Mouse (Mus musculus): ENCODE measurements at regions not wholly inside any gene's neighbourhood (a gene's known extent, or its start where the extent isn't known, plus 50 kb on each side); places are given as distances from the start of the nearest gene placed in this dataset.

- H3K4me1 ChIP-seq (ENCODE audit: control insufficient read depth in 1 of 2, insufficient read depth in 2 of 2) = no peaks in the 10 kb centered on the region
- no peaks in the 10 kb centered on the region for H3K36me3 ChIP-seq (replicated peaks in 1 of 2; ENCODE audit: control insufficient read depth in 1 of 2, insufficient read depth in 1 of 2, low read length in 1 of 2)
- DNase-seq (ENCODE audit: extremely low read depth) = no peak
- peaks cover 44% of the 10 kb centered on the region for H3K9me3 ChIP-seq (replicated peaks; ENCODE audit: low read length)
- no peaks in the 10 kb centered on the region for H3K79me2 ChIP-seq (replicated peaks; ENCODE audit: control insufficient read depth, extremely low read depth, insufficient read depth, poor library complexity, severe bottlenecking)
- dilution Hi-C loops (cut with MboI; ENCODE audit: extremely low pct_ligation_motif_present, extremely low pct_unique_long_range_greater_than_20kb, low sequenced_read_pairs) = no loop called here
- no peak overlapping the region for H3K4me2 ChIP-seq (ENCODE audit: insufficient read depth, low read depth, poor library complexity, severe bottlenecking)
- no peak for TF ChIP-seq ZNF384 (IDR thresholded peaks at IDR 0.05; ENCODE audit: low read depth, low read length)
- no peak for TF ChIP-seq RAD21 (IDR thresholded peaks at IDR 0.05; ENCODE audit: low read depth, low read length)
- no peak for TF ChIP-seq SIN3A (IDR thresholded peaks at IDR 0.05; ENCODE audit: low read length)
- TF ChIP-seq TCF12 (IDR thresholded peaks at IDR 0.05; ENCODE audit: low read depth, low read length) = no peak
- no peak for TF ChIP-seq PAX5 (IDR thresholded peaks at IDR 0.05; ENCODE audit: low read length)
- no peak for TF ChIP-seq ETS1 (conservative IDR thresholded peaks at IDR 0.05; ENCODE audit: low read depth, low read length)
- no peak for TF ChIP-seq CHD1 (IDR thresholded peaks at IDR 0.05; ENCODE audit: low read depth, low read length)
- no peak for TF ChIP-seq SMC3 (IDR thresholded peaks at IDR 0.05; ENCODE audit: low read depth, low read length)
- no peak for TF ChIP-seq HCFC1 (IDR thresholded peaks at IDR 0.05; ENCODE audit: low read depth, low read length)
- TF ChIP-seq MAZ (IDR thresholded peaks at IDR 0.05; ENCODE audit: low read depth, low read length) = no peak
- no peak for TF ChIP-seq KAT2A (IDR thresholded peaks at IDR 0.05; ENCODE audit: insufficient replicate concordance, low read length)
- TF ChIP-seq USF2 (conservative IDR thresholded peaks at IDR 0.05; ENCODE audit: low read depth, low read length) = no peak
- TF ChIP-seq IRF4 (IDR thresholded peaks at IDR 0.05; ENCODE audit: low read depth, low read length) = no peak
- TF ChIP-seq UBTF (IDR thresholded peaks at IDR 0.05; ENCODE audit: low read depth, low read length) = no peak
- TF ChIP-seq MXI1 (IDR thresholded peaks at IDR 0.05; ENCODE audit: low read depth, low read length) = no peak
- no peak for TF ChIP-seq ZC3H11A (IDR thresholded peaks at IDR 0.05; ENCODE audit: low read depth, low read length)
- no peak for TF ChIP-seq BHLHE40 (IDR thresholded peaks at IDR 0.05; ENCODE audit: low read depth, low read length)
- TF ChIP-seq EP300 (IDR thresholded peaks at IDR 0.05; ENCODE audit: low read length) = no peak
- TF ChIP-seq TBP (conservative IDR thresholded peaks at IDR 0.05; ENCODE audit: low read depth, low read length) = no peak
- no peak for TF ChIP-seq NRF1 (IDR thresholded peaks at IDR 0.05; ENCODE audit: low read depth, low read length)
- H3K9ac ChIP-seq (ENCODE audit: insufficient read depth, low read depth) = no peak overlapping the region
- H3K27ac ChIP-seq (ENCODE audit: insufficient read depth, low read depth) = no peak overlapping the region
- H3K4me3 ChIP-seq (replicated peaks in 1 of 3; ENCODE audit: low read depth in 2 of 3, low read length in 2 of 3, poor library complexity in 1 of 3) = no peak overlapping the region
- no peaks in the 10 kb centered on the region for H3K27me3 ChIP-seq (replicated peaks)
- in situ Hi-C loops (cut with MboI; ENCODE audit: low pct_ligation_motif_present, low pct_unique_long_range_greater_than_20kb, low sequenced_read_pairs) = no loop called here
Measured at GRCm38 (mm10) chr7:95758375-95758774, 412.7 kb upstream of the Tenm4 start.

- no peaks in the 10 kb centered on the region for H3K27me3 ChIP-seq (replicated peaks)
- no peaks in the 10 kb centered on the region for H3K4me1 ChIP-seq (ENCODE audit: control insufficient read depth in 1 of 2, insufficient read depth in 2 of 2)
- no peak overlapping the region for H3K4me2 ChIP-seq (ENCODE audit: insufficient read depth, low read depth, poor library complexity, severe bottlenecking)
- H3K79me2 ChIP-seq (replicated peaks; ENCODE audit: control insufficient read depth, extremely low read depth, insufficient read depth, poor library complexity, severe bottlenecking) = no peaks in the 10 kb centered on the region
- no peak for DNase-seq (ENCODE audit: extremely low read depth)
- in situ Hi-C loops (cut with MboI; ENCODE audit: low pct_ligation_motif_present, low pct_unique_long_range_greater_than_20kb, low sequenced_read_pairs) (no loop called here), dilution Hi-C loops (cut with MboI; ENCODE audit: extremely low pct_ligation_motif_present, extremely low pct_unique_long_range_greater_than_20kb, low sequenced_read_pairs) (no loop called here)
- no peak overlapping the region for H3K27ac ChIP-seq (ENCODE audit: insufficient read depth, low read depth)
- H3K4me3 ChIP-seq (replicated peaks in 1 of 3; ENCODE audit: low read depth in 2 of 3, low read length in 2 of 3, poor library complexity in 1 of 3) = no peak overlapping the region
- H3K9ac ChIP-seq (ENCODE audit: insufficient read depth, low read depth) = no peak overlapping the region
- H3K36me3 ChIP-seq (replicated peaks in 1 of 2; ENCODE audit: control insufficient read depth in 1 of 2, insufficient read depth in 1 of 2, low read length in 1 of 2) = no peaks in the 10 kb centered on the region
- TF ChIP-seq MAX (IDR thresholded peaks at IDR 0.05; ENCODE audit: low read length) (no peak), ZC3H11A (IDR thresholded peaks at IDR 0.05; ENCODE audit: low read depth, low read length) (no peak), ZKSCAN1 (IDR thresholded peaks at IDR 0.05; ENCODE audit: borderline replicate concordance, low read depth, low read length) (no peak), HCFC1 (IDR thresholded peaks at IDR 0.05; ENCODE audit: low read depth, low read length) (no peak), POLR2AphosphoS2 (IDR thresholded peaks at IDR 0.05; ENCODE audit: low read depth, low read length) (no peak), MAFK (IDR thresholded peaks at IDR 0.05; ENCODE audit: insufficient replicate concordance, low read length) (no peak), E2F4 (IDR thresholded peaks at IDR 0.05; ENCODE audit: insufficient replicate concordance, low read depth, low read length) (no peak), MXI1 (IDR thresholded peaks at IDR 0.05; ENCODE audit: low read depth, low read length) (no peak), NELFE (IDR thresholded peaks at IDR 0.05; ENCODE audit: low read depth, low read length) (no peak), RCOR1 (conservative IDR thresholded peaks at IDR 0.05; ENCODE audit: low read depth, low read length) (no peak), SMC3 (IDR thresholded peaks at IDR 0.05; ENCODE audit: low read depth, low read length) (no peak), ZMIZ1 (IDR thresholded peaks at IDR 0.05; ENCODE audit: low read depth, low read length) (no peak), BHLHE40 (IDR thresholded peaks at IDR 0.05; ENCODE audit: low read depth, low read length) (no peak), CHD2 (IDR thresholded peaks at IDR 0.05; ENCODE audit: low read length) (no peak), USF1 (IDR thresholded peaks at IDR 0.05; ENCODE audit: low read depth, low read length) (no peak), SIN3A (IDR thresholded peaks at IDR 0.05; ENCODE audit: low read length) (no peak), USF2 (conservative IDR thresholded peaks at IDR 0.05; ENCODE audit: low read depth, low read length) (no peak)
- H3K9me3 ChIP-seq (replicated peaks; ENCODE audit: low read length) = peaks cover 39% of the 10 kb centered on the region
Measured at GRCm38 (mm10) chr7:95760945-95761661, 409.9 kb upstream of the Tenm4 start.
